Mouse (Mus musculus) spleen, adult 2 months (tissue): ENCODE measurements at regions not wholly inside any gene's neighbourhood (a gene's known extent, or its start where the extent isn't known, plus 50 kb on each side); places are given as distances from the start of the nearest gene placed in this dataset.

Experiments used
- CTCF ChIP-seq: fragments of 200-500 bp; IDR thresholded peaks from 2 replicates; pipeline ENCODE4 v1.5.1; 2011; ENCODE audit warnings: mild to moderate bottlenecking, inconsistent platforms; ENCODE audit not compliant: insufficient read depth, insufficient read length, insufficient replicate concordance; ENCODE audit errors: extremely low read depth
- POLR2A ChIP-seq: fragments of 200-500 bp; IDR thresholded peaks from 2 replicates; pipeline ENCODE4 v1.6.1; 2011; ENCODE audit warnings: low read depth, low read length, inconsistent platforms

DNA sequence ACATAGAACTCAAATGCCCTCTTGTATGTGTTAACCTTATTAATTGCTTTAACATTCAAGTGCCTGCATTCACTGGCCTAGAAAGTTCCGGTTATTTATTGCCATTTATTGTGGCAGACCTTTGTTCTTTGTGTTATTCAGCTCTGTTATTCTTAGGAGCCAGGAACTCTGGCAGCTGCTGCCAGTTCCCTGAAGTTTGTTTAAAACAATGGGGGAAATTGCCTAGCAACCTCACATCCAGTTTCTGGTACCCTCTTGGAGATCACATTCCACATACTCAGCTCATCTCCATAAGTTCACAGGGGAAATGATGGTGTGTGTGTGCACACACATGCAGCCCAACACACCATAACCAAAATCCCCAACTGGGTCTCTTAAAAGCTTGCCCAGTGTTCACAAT is 270.8 kb upstream of the Ctso start:
- TF ChIP-seq CTCF (no peak), POLR2A (no peak)
